Mouse (Mus musculus) layer of hippocampus, adult 8-10 months (tissue): ENCODE results near the gene Clec1a. TPM values are rescaled to one million over a fixed set of nuclear protein-coding genes. Genes with fewer than 3 reads are reported as not detected.
"Not testable (repeated sequence)": the region's sequence is repeated elsewhere in the genome, so short reads cannot be mapped to it uniquely, and the experiment has no call there.

Source experiments
- DNase-seq, 2 experiments: peaks; one replicate each; pipeline ENCODE4 v3.0.0; 2022; ENCODE audit warnings: low spot score in 2 of 2
- total RNA-seq, 4 experiments: library from RNA; stranded (reverse); gene quantifications; 2 replicates each; pipeline ENCODE4 v1.2.4; 2022

Clec1a gene
- total RNA-seq, result 1 to 10 TPM; 3.2 to 4.8 (median 4.3) TPM

- DNase-seq, result peak in 1 of 2 experiments; percentile 11
These were observed at the start of gene Clec1a for GRCm38 (mm10) chr6:129451411-129452039. Gene Clec1a, minus strand, starts transcription at chr6:129452000.

GRCm38 (mm10) chr6:129499516-129499915 lies 47.7 kb upstream of the Clec1a start:
- DNase-seq, result not testable (repeated sequence)

- DNase-seq, result no peak
These were observed 45.8 kb upstream of the Clec1a start for GRCm38 (mm10) chr6:129497345-129498218.

- no peak for DNase-seq
These were observed 43.1 kb upstream of the Clec1a start for GRCm38 (mm10) chr6:129494924-129495323.

GRCm38 (mm10) chr6:129480089-129480958 lies 28.5 kb upstream of the Clec1a start:
- DNase-seq, result peak; percentile 39 to 41

DNA sequence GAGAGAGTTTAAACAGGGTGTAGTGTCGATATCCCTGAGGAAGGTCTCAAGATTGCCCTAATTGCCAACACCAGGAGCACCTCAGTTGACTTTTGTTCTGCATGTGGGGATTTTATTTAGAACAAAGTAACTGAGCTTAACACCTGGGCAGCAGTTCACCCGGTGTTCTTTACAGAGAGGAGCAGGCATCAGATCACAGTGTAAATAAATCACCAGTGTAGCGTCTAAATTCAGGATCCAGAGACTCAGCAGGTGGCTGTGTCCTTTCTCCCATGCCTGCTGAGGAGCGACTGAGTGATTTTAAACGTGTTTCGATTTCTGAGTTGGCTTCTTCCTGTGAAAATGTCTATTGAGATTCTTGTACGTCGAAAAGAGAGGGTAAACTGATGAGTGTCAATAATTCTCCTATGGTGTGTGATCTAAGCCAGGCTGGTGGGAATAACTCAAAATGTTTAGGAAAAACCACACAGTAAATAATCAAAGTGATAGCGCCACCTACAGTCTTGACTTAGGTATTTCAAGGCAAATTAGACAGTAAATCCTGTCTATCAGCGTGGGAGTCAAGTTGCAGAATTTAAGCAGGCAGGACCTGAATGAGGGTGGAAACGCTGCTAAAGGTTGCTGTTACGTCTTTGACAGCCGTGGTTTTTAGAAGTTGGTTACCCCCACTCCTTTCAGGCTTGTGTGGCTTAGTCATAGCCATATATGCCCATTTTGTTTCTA lies 24.8 kb upstream of the Clec1a start:
- DNase-seq, result peak in 1 of 2 experiments; percentile 11

DNA sequence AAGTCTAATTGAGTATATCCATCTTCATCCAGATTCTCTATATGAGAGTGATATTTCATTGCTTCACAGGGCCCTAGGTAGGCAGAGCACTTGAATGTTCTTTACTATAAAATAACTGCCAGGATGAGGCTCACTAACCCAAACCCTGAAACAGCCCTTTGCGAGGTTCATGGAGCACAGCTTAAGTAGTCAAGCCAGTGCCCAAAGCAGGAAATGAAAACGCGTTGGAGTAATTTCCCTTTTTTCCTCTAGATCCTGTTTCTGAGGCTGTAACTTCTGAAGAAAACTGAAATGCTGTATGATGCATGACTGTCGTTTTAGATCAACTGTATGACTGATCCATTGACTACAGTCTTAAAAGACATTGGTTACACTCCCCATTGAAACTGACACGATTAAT lies 20.8 kb upstream of the Clec1a start:
- DNase-seq, result no peak

- no peak for DNase-seq
These were observed 19.6 kb upstream of the Clec1a start for GRCm38 (mm10) chr6:129471386-129471785.

DNA sequence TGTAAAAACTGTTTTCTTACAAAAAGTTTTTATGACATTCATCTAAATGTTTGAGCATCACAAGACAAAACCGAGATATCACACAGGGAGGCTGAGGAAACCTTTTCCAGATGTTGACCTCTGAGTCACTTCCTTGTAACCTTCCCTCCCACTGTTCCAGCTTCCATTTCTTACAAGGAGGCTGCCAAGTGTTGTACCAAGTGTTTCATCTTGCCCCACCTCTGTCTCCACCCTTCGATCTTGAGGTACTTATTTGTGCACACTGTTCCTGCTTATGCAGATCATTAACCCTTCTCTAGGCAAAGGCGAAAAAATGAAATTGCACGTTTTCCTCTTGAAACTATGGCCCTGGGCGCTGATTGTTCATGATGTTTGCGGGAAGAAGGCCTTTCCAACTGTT lies 2.1 kb downstream of the Clec1a start:
- no peak for DNase-seq

DNA sequence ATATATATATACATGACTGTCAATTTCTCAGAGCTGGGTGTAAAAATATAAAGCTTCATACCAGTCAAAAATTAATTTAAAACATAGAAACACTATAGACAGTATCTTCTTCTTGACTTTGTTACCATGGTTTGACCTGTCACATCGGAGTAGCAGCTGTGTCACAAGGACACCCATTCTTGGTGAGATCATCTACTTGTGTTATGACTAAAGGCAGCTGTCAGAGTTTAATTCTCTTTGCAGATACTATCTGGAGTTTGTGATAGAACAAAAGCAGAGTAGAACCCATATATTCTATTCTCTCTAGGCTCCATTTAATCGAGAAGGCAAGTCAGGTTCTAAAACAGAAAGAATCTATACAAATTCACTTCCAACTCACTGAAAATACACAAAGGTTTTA lies 13.8 kb downstream of the Clec1a start:
- no peak for DNase-seq

DNA sequence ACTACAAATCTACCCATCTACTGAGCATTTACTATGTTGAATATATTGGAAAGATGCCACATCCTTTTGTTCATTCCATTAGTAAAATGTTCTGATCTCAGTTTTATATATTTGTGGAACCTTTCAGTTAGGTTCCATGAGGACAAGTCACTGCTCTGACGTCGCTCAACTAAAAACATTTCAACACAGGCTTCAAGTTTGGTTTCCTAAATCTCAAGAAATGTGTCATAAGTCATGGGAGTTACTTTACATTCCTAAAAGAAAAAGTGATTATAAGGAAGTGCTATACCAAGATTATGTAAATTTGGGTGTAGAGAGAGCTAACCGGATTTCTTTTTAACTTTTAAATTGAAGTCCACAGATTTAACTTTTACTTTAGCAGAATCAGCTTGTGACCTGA lies 15.8 kb downstream of the Clec1a start:
- DNase-seq, result no peak

DNA sequence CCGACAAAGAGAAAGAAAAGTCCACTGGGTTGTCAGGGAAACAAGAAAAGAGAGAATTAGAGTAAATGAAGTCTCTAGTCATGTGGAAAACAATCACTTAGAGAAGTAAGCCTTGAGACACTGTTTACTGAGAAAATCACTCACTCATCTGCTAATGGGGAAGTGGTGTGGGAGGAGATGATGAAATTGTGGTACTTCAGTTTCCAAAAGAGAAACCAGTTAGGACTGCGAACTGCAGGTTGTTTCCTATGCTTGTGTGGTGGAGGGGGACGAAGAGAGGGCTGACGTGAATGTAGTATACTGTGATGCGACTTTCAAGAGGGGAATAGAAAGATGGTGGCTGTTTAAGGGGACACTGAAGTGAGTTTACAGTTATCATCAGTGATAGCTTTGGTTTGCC lies 17.6 kb downstream of the Clec1a start:
- DNase-seq, result no peak

DNA sequence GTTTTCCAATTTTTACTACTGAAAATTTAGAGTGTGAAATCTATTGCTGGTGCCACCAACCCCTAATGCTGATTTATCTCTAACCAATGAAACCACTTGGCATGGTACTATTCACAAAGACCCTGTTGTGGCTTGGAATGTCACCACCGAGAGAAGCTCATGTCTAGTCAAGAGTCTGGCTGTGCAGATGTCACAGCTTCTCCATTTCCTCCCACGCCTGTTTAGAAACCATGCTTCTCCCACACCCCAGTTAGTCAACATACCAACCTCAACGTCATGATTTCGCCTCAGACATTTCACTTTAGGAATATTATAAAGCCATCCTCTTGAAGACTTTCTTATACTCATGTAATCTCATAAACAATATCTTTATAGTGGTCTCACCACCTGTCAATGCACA lies 24.5 kb downstream of the Clec1a start:
- no peak for DNase-seq

- DNase-seq, result no peak
These were observed 26.0 kb downstream of the Clec1a start for GRCm38 (mm10) chr6:129425812-129426211.

- DNase-seq, result no peak
These were observed 26.6 kb downstream of the Clec1a start for GRCm38 (mm10) chr6:129425217-129425616.

- peak; percentile 71 to 82 for DNase-seq
These were observed 28.1 kb downstream of the Clec1a start for GRCm38 (mm10) chr6:129423734-129424072.

DNA sequence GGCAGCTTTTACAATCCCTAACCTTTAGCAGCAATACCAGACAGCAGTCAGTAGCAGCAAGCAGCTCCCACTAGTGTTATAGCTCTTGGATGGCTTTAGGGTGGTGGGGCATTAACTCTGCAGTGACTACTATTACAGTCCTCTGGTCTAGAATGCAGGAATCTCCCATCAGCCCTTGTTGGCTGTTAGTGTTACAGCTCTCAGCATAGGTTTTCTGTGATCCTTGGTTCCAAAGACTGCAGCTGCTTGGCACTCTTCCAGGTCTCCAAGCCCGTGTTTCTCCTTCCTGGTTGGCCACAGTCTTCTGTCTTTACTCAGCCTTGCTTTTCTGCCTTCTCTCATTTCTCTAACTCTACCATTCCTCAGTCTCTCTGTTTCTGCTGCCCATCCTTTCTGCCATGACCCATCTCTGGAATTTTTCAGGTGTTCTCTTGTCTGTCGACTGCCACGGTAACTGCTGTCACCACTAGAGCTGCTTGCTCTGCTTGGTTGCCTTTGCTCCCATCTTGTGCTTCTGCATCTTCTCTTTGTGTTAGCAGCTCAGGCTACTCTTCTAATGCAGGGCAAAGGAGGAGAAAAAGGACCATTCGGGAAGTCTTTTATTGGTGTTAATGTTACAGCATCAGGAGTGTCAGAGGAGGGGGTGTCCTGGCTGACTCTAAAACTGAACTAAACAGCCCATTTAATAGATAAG lies 28.6 kb downstream of the Clec1a start:
- DNase-seq, result no peak

DNA sequence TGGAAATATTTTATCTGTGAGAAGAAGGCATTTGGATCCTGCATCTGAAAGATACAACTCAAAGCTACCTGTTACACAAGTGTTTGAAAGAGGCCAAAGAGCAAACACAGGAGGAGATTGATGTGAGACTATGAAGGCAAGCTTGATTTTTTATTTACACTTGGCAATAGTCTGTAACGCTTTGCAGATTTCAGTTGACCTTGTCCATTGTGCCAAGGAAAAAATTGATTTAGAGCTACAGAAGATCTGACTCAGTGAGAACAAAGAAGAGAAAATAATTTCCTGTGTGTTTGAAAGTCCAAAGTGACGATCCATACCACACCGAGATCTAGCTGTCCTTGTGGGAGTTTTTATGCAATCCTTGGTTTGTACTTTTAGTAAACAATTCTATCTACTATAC lies 29.5 kb downstream of the Clec1a start:
- no peak for DNase-seq

DNA sequence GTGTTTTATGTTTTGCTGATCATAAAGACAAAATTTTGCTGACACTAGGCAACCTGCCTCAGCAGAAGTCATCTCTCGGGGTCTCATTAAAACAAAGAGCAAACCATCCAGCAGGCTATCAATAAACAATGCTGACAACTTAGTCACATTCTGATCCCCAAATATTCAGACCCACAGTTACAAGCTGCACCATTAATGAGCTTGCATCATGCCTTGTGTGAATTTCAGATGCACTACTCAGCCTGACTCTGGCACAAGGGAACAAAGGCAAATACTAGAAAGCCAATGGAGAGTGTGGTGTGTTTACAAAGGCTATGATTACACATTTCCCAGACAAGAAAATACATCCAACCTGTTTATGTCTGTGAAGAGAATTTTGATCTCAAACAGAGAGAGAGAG lies 37.6 kb downstream of the Clec1a start:
- no peak for DNase-seq

- DNase-seq, result no peak
These were observed 43.2 kb downstream of the Clec1a start, which contains the start of gene Clec9a for GRCm38 (mm10) chr6:129408562-129408961. Gene Clec9a, plus strand, starts transcription at chr6:129408862.

- no peak for DNase-seq
These were observed 44.5 kb downstream of the Clec1a start for GRCm38 (mm10) chr6:129407324-129407723.
